Mouse (Mus musculus): ENCODE measurements around the gene Dao. TPM values are rescaled to one million over a fixed set of nuclear protein-coding genes. Genes with fewer than 3 reads are reported as not detected.

Gene Dao
- total and polyA plus RNA-seq, 2 experiments from 2014 or later = not detected

DNA sequence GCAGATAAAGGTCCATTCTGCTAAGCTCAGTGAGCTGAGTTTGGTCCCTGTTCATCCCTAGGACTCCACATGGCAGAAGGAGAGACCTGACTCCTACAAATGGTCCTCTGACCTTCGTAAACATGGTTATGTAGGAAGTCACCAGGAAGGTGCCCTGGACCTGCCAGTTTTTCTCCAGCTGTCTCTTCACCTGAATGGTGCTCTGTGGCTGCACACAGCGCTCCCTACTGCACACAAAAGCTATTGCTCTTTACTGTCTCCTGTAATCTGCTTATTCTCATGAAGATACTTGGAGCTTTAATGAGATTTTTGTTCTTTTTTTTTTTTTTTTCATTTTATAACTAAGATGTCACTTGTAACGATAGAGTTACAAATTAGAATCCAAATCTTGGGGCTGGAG lies 43.1 kb downstream of the Dao start:
- DNase-seq (no peak), ATAC-seq (no peak)
- H3K9ac ChIP-seq = no peak overlapping the region
- 50% methylated on average over 3 of the region's 3 CpGs for WGBS
- H3K4me2 ChIP-seq (ENCODE audit: low read depth) = no peak overlapping the region
- no peak overlapping the region for H3K4me3 ChIP-seq (ENCODE audit: low read depth, low read length)
- H3K27ac ChIP-seq (ENCODE audit: low read depth, low read length) = no peak overlapping the region
- no peak; the same call in 1 of the 2 replicates for TF ChIP-seq CTCF (IDR thresholded peaks at IDR 0.05; ENCODE audit: low read depth)
- H3K27me3 ChIP-seq (ENCODE audit: insufficient read depth, low read length) = no peaks in the 10 kb centered on the region
- H3K4me1 ChIP-seq (ENCODE audit: insufficient read depth) = no peaks in the 10 kb centered on the region
- no peaks in the 10 kb centered on the region for H3K9me3 ChIP-seq (ENCODE audit: low read length)
- peaks cover 56% of the 10 kb centered on the region for H3K36me3 ChIP-seq (ENCODE audit: insufficient read depth)

DNA sequence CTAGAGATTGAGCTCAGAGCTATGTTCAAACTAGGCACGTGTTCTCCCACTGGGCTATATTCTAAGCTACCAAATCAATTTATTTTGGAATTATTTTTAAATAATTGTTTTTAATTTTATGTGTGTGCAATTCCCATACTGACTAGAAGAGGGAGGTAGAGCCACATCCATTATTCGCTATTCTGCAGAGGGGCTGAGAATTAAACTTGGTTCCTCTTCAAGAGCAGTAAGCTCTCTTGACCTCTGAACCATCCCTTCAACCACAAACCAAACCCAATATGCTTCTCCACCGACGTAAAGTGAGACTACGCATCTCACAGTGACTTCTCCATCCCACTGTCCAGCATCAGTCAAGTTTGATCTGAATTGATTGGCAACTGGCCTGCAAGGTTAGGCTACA lies 43.7 kb downstream of the Dao start:
- no peak overlapping the region for H3K27ac ChIP-seq (ENCODE audit: low read depth, low read length)
- TF ChIP-seq CTCF (IDR thresholded peaks at IDR 0.05; ENCODE audit: low read depth) = no peak
- DNase-seq (no peak), ATAC-seq (no peak)
- WGBS = 87% methylated on average over 5 of the region's 5 CpGs
- no peaks in the 10 kb centered on the region for H3K4me1 ChIP-seq (ENCODE audit: insufficient read depth)
- no peak overlapping the region for H3K4me2 ChIP-seq (ENCODE audit: low read depth)
- H3K4me3 ChIP-seq (ENCODE audit: low read depth, low read length) = no peak overlapping the region
- no peaks in the 10 kb centered on the region for H3K9me3 ChIP-seq (ENCODE audit: low read length)
- peaks cover 54% of the 10 kb centered on the region for H3K36me3 ChIP-seq (ENCODE audit: insufficient read depth)
- no peak overlapping the region for H3K9ac ChIP-seq
- H3K27me3 ChIP-seq (ENCODE audit: insufficient read depth, low read length) = no peaks in the 10 kb centered on the region

DNA sequence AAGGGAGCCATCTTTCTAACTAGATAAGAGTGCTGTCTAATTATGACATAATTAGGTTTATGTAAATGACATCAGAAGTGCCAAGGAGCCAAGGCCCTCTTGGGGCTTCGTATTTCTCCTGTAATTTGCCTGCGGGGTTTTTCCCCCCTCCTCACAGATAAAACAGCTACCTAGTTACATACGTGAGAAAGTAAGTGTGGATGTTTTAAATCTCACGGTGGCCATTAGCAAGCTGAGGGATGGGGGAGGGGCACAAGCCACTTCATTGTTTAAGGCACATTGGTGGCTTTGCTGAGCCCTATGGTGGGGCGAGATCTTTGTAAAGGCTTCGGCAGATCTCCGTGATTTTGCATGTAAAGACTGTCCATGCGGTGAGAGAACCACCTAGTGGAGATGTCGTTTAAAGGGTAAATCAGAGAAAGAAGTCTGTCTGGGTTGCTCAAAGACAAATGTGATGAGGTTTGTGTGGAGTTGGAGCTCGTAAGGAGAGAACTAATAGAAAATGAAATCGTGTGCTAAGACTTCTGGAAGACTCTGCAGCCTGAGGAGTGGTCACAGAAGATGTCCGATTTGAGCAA lies 45.3 kb downstream of the Dao start:
- Histone ChIP-seq H3K4me3 (ENCODE audit: low read depth, low read length) (no peak overlapping the region), H3K27ac (ENCODE audit: low read depth, low read length) (no peak overlapping the region; the same call in 1 of the 2 replicates), H3K9me3 (ENCODE audit: low read length) (no peaks in the 10 kb centered on the region), H3K4me1 (ENCODE audit: insufficient read depth) (no peaks in the 10 kb centered on the region), H3K27me3 (ENCODE audit: insufficient read depth, low read length) (no peaks in the 10 kb centered on the region), H3K36me3 (ENCODE audit: insufficient read depth) (peaks cover 52% of the 10 kb centered on the region), H3K4me2 (ENCODE audit: low read depth) (no peak overlapping the region), H3K9ac (no peak overlapping the region)
- DNase-seq (no peak), ATAC-seq (no peak)
- TF ChIP-seq CTCF (IDR thresholded peaks at IDR 0.05; ENCODE audit: low read depth) = 0 out of 2 replicates have a peak, but pooled peaks have one; percentile 7
- 51% methylated on average over 12 of the region's 12 CpGs for WGBS

DNA sequence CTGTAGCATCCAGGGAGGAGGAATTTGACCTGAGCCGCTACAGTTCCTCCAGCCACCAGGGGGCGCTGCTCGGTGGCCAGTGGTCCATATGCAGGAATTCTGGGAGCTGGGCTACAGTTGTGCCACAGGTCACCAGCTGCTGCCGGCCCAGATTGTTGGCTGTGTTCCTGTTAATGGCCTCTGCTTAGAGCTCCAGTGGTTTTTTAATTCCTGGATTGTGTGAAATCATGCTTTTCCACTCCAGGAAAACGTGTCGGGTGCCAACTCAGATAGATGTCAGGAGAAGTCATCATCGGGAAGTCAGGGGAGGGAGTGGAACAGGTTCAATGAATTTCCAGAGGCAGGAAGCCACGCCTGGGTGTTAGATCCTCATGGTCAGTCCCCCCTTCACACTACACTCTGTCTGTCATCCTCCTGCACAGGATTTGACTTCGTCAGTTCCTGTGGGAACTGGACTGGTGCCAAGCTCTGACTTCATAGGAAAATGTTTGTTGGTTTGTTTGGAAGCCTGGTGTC lies 48.8 kb downstream of the Dao start:
- Histone ChIP-seq H3K9me3 (ENCODE audit: low read length) (no peaks in the 10 kb centered on the region), H3K4me3 (ENCODE audit: low read depth, low read length) (no peak overlapping the region), H3K4me1 (ENCODE audit: insufficient read depth) (no peaks in the 10 kb centered on the region), H3K9ac (no peak overlapping the region), H3K27ac (ENCODE audit: low read depth, low read length) (no peak overlapping the region), H3K36me3 (ENCODE audit: insufficient read depth) (peaks cover 56% of the 10 kb centered on the region), H3K27me3 (ENCODE audit: insufficient read depth, low read length) (no peaks in the 10 kb centered on the region), H3K4me2 (ENCODE audit: low read depth) (no peak overlapping the region)
- TF ChIP-seq CTCF (IDR thresholded peaks at IDR 0.05; ENCODE audit: low read depth) = peak; percentile 89
- ATAC-seq = peak; percentile 43
- peak; percentile 65 for DNase-seq
- 24% methylated on average over 9 of the region's 9 CpGs for WGBS

DNA sequence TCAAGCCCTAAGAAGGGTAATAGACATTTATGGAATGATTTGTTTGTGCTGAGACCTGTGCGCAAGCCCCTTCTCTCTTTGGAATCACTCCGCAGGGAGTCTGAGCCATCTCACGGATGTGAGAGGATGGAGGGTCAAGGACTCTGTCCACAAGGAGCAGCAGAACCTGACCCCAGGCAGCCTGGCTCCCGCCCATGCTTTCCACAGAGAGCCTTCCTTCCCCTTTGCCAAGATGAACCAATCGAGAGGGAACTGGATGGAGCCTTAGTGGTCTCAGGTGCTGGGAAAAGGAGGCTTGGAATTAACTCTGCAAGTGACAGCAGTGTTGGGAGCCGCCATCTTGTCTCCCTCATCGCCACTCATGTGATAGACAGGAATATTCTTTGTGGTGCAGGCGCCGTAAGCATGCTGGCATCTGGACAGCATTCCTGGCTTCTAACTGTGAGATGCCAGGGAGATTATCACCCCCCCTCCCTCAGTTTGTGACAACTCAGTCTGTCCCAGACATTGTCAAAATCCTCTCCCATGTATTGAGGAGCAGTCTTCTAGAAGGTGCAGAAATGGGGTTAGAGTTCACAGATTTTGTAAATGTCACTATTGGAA lies 53.7 kb downstream of the Dao start:
- Histone ChIP-seq H3K9ac (no peak overlapping the region), H3K4me3 (ENCODE audit: low read depth, low read length) (no peak overlapping the region), H3K36me3 (ENCODE audit: insufficient read depth) (peaks cover 51% of the 10 kb centered on the region), H3K9me3 (ENCODE audit: low read length) (no peaks in the 10 kb centered on the region), H3K4me1 (ENCODE audit: insufficient read depth) (no peaks in the 10 kb centered on the region), H3K4me2 (ENCODE audit: low read depth) (no peak overlapping the region), H3K27ac (ENCODE audit: low read depth, low read length) (no peak overlapping the region), H3K27me3 (ENCODE audit: insufficient read depth, low read length) (no peaks in the 10 kb centered on the region)
- ATAC-seq = no peak
- TF ChIP-seq CTCF (IDR thresholded peaks at IDR 0.05; ENCODE audit: low read depth) = no peak
- WGBS = 62% methylated on average over 9 of the region's 9 CpGs
- DNase-seq = peak; percentile 29

DNA sequence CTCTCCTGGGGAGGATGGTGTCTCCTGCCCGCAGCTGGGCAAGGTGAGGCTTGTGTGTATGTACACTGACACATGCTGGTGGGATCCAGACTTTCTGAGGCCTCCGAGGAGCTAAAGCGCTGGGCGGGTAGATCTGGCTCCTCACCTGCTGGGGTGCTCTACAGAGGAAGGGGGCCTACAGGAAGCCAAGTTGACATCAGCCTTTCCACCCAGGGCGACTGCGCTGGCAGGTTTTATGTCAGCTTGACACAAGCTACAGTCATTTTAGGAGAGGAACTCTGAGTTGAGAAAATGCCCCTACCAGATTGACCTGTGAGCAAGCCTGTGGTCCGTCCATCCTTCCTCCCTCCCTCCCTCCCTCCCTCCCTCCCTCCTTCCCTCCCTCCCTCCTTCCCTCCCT lies 58.2 kb downstream of the Dao start:
- Histone ChIP-seq H3K27ac (ENCODE audit: low read depth, low read length) (no peak overlapping the region), H3K36me3 (ENCODE audit: insufficient read depth) (peaks cover 43% of the 10 kb centered on the region), H3K4me2 (ENCODE audit: low read depth) (no peak overlapping the region), H3K27me3 (ENCODE audit: insufficient read depth, low read length) (no peaks in the 10 kb centered on the region), H3K4me1 (ENCODE audit: insufficient read depth) (no peaks in the 10 kb centered on the region), H3K9me3 (ENCODE audit: low read length) (no peaks in the 10 kb centered on the region), H3K9ac (no peak overlapping the region), H3K4me3 (ENCODE audit: low read depth, low read length) (no peak overlapping the region)
- TF ChIP-seq CTCF (IDR thresholded peaks at IDR 0.05; ENCODE audit: low read depth) = no peak
- DNase-seq (no peak), ATAC-seq (no peak)
- WGBS = 65% methylated on average over 7 of the region's 7 CpGs

DNA sequence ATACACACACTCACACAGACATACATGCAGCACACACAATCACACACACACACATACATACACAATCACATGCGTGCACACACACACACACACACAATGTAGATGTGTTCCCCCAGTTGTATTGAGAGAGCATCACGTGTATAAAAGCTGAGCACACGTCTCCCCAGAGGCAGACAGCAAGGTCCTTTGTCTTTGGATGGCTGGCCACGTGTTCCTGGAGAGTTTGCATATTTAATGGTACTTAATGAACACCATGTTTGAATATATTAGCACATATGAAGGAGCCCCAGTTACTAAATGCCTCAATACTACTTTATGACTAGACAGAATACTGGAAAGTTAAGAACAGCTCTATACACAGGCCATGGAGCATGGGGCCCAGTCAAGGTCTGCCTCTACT lies 60.5 kb downstream of the Dao start:
- no peak for TF ChIP-seq CTCF (IDR thresholded peaks at IDR 0.05; ENCODE audit: low read depth)
- Histone ChIP-seq H3K4me3 (ENCODE audit: low read depth, low read length) (no peak overlapping the region), H3K4me1 (ENCODE audit: insufficient read depth) (no peaks in the 10 kb centered on the region), H3K36me3 (ENCODE audit: insufficient read depth) (peaks cover 35% of the 10 kb centered on the region), H3K9ac (no peak overlapping the region), H3K9me3 (ENCODE audit: low read length) (no peaks in the 10 kb centered on the region), H3K27me3 (ENCODE audit: insufficient read depth, low read length) (no peaks in the 10 kb centered on the region), H3K4me2 (ENCODE audit: low read depth) (no peak overlapping the region), H3K27ac (ENCODE audit: low read depth, low read length) (no peak overlapping the region)
- DNase-seq (no peak), ATAC-seq (peak; percentile 59; the same call in 1 of the 2 replicates)
- WGBS = 51% methylated on average over 4 of the region's 4 CpGs

All from forebrain, postnatal 0 days (tissue).